Mouse (Mus musculus): ENCODE data around the gene Cyp2g1. TPM values are rescaled to one million over a fixed set of nuclear protein-coding genes. Genes with fewer than 3 reads are reported as not detected.
"Not testable (repeated sequence)": the region's sequence is repeated elsewhere in the genome, so short reads cannot be mapped to it uniquely, and the experiment has no call there.

The Cyp2g1 gene
- polyA plus RNA-seq, 1 experiment = not detected

- H3K27me3 ChIP-seq (ENCODE audit: control insufficient read depth, insufficient read depth, low read length) = no peaks in the 10 kb centered on the region
- H3K4me3 ChIP-seq (ENCODE audit: low read depth, low read length) = no peak overlapping the region
- H3K4me1 ChIP-seq (ENCODE audit: control insufficient read depth, insufficient read depth, insufficient read length, low read length) = peaks cover 12% of the 10 kb centered on the region; the same call in 1 of the 2 replicates
- 81% methylated on average over 5 of the region's 5 CpGs for WGBS
- no peaks in the 10 kb centered on the region for H3K36me3 ChIP-seq (ENCODE audit: control insufficient read depth, insufficient read depth, low read length)
- TF ChIP-seq CTCF (IDR thresholded peaks at IDR 0.05; ENCODE audit: extremely low read depth, insufficient read length, insufficient replicate concordance, low read depth, low read length) = no peak
- no peak for TF ChIP-seq POLR2A (IDR thresholded peaks at IDR 0.05; ENCODE audit: low read depth, low read length)
- H3K27ac ChIP-seq (ENCODE audit: insufficient read depth, low read depth, low read length) = no peak overlapping the region
These were observed 28.8 kb upstream of the Cyp2g1 start for GRCm38 (mm10) chr7:26779799-26780416.

- WGBS = 37% methylated on average over 11 of the region's 11 CpGs
- peaks cover 12% of the 10 kb centered on the region; the same call in 1 of the 2 replicates for H3K4me1 ChIP-seq (ENCODE audit: control insufficient read depth, insufficient read depth, insufficient read length, low read length)
- no peak overlapping the region for H3K27ac ChIP-seq (ENCODE audit: insufficient read depth, low read depth, low read length)
- H3K27me3 ChIP-seq (ENCODE audit: control insufficient read depth, insufficient read depth, low read length) = no peaks in the 10 kb centered on the region
- no peak for TF ChIP-seq POLR2A (IDR thresholded peaks at IDR 0.05; ENCODE audit: low read depth, low read length)
- TF ChIP-seq CTCF (IDR thresholded peaks at IDR 0.05; ENCODE audit: extremely low read depth, insufficient read length, insufficient replicate concordance, low read depth, low read length) = no peak
- no peak overlapping the region for H3K4me3 ChIP-seq (ENCODE audit: low read depth, low read length)
- H3K36me3 ChIP-seq (ENCODE audit: control insufficient read depth, insufficient read depth, low read length) = no peaks in the 10 kb centered on the region
These were observed 28.2 kb upstream of the Cyp2g1 start for GRCm38 (mm10) chr7:26780510-26780909.

DNA sequence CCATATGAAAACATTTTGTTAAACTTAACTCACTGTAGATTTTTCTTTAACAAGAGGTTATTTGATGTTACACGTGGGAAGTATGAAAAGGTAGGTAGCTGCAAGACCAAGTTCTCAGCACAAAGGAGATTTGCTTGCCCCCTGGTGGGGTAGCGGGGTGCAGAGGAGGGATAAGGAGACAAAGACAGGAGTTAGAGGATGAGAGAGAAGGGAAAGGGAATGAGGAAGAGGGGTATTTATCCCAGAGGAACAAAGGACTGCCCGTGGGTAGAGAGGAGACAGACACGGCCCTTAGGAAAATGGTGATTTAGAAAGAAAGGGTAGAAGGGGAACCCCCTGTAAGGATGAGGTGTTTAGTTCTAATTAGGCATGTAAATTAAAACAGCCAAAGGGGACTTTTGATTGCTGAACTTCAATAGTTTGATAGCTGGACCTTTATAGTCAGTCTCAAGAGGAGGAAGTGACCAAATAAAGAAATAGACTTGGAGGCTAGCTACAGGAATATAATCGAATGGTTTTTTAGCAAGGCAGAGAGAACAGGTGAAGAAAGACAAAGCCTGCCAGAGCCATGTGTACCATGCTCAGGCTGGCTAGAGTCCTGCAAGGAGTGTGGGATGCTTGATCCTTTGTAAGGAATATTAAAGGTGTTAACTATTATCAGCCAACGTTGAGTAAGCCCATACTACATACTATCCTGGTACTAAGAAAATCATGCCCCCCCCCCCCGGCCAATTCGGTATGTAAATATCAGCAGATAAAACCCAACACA, 27.5 kb upstream of the Cyp2g1 start:
- no peak overlapping the region for H3K27ac ChIP-seq (ENCODE audit: insufficient read depth, low read depth, low read length)
- H3K27me3 ChIP-seq (ENCODE audit: control insufficient read depth, insufficient read depth, low read length) = no peaks in the 10 kb centered on the region
- H3K4me1 ChIP-seq (ENCODE audit: control insufficient read depth, insufficient read depth, insufficient read length, low read length) = peaks cover 12% of the 10 kb centered on the region; the same call in 1 of the 2 replicates
- no peak overlapping the region for H3K4me3 ChIP-seq (ENCODE audit: low read depth, low read length)
- 25% methylated on average over 8 of the region's 8 CpGs for WGBS
- TF ChIP-seq CTCF (IDR thresholded peaks at IDR 0.05; ENCODE audit: extremely low read depth, insufficient read length, insufficient replicate concordance, low read depth, low read length) = no peak
- no peak for TF ChIP-seq POLR2A (IDR thresholded peaks at IDR 0.05; ENCODE audit: low read depth, low read length)
- no peaks in the 10 kb centered on the region for H3K36me3 ChIP-seq (ENCODE audit: control insufficient read depth, insufficient read depth, low read length)

DNA sequence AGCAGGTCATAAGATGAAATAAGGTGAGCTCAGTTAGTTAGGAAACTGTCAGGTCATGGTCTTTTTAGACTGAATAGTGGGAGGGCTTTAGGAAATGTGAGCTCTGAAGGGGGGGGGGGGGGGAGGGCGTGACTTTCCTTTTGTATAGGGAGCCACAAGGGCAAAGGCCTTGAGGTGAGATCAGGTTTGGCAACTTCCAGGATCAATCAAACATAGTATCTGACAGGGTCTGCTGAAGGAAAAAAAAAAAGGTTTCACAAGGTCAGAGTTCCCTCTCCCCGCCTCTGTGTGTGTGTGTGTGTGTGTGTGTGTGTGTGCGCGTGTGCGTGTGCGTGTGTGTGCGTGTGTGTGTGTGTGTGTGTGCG, 26.9 kb upstream of the Cyp2g1 start:
- Histone ChIP-seq H3K27ac (ENCODE audit: insufficient read depth, low read depth, low read length) (no peak overlapping the region), H3K4me3 (ENCODE audit: low read depth, low read length) (no peak overlapping the region), H3K4me1 (ENCODE audit: control insufficient read depth, insufficient read depth, insufficient read length, low read length) (peaks cover 12% of the 10 kb centered on the region; the same call in 1 of the 2 replicates), H3K27me3 (ENCODE audit: control insufficient read depth, insufficient read depth, low read length) (no peaks in the 10 kb centered on the region), H3K36me3 (ENCODE audit: control insufficient read depth, insufficient read depth, low read length) (no peaks in the 10 kb centered on the region)
- TF ChIP-seq POLR2A (IDR thresholded peaks at IDR 0.05; ENCODE audit: low read depth, low read length) (no peak), CTCF (IDR thresholded peaks at IDR 0.05; ENCODE audit: extremely low read depth, insufficient read length, insufficient replicate concordance, low read depth, low read length) (no peak)
- 10% methylated on average over 8 of the region's 8 CpGs for WGBS

GRCm38 (mm10) chr7:26783163-26783562, 25.5 kb upstream of the Cyp2g1 start:
- Histone ChIP-seq H3K27ac (ENCODE audit: insufficient read depth, low read depth, low read length) (peak overlapping the region; percentile 47; the same call in 1 of the 2 replicates), H3K27me3 (ENCODE audit: control insufficient read depth, insufficient read depth, low read length) (no peaks in the 10 kb centered on the region), H3K4me1 (ENCODE audit: control insufficient read depth, insufficient read depth, insufficient read length, low read length) (peaks cover 12% of the 10 kb centered on the region; the same call in 1 of the 2 replicates), H3K4me3 (ENCODE audit: low read depth, low read length) (no peak overlapping the region), H3K36me3 (ENCODE audit: control insufficient read depth, insufficient read depth, low read length) (no peaks in the 10 kb centered on the region)
- 12% methylated on average over 5 of the region's 5 CpGs for WGBS
- TF ChIP-seq POLR2A (IDR thresholded peaks at IDR 0.05; ENCODE audit: low read depth, low read length) (no peak), CTCF (IDR thresholded peaks at IDR 0.05; ENCODE audit: extremely low read depth, insufficient read length, insufficient replicate concordance, low read depth, low read length) (no peak)

- not testable (repeated sequence) for H3K27ac ChIP-seq (ENCODE audit: insufficient read depth, low read depth, low read length); H3K27me3 ChIP-seq (ENCODE audit: control insufficient read depth, insufficient read depth, low read length); H3K36me3 ChIP-seq (ENCODE audit: control insufficient read depth, insufficient read depth, low read length); H3K4me3 ChIP-seq (ENCODE audit: low read depth, low read length)
- H3K4me1 ChIP-seq (ENCODE audit: control insufficient read depth, insufficient read depth, insufficient read length, low read length) = peaks cover 12% of the 10 kb centered on the region; the same call in 1 of the 2 replicates
- WGBS = 73% methylated on average over 1 of the region's 1 CpGs
These were observed 22.7 kb upstream of the Cyp2g1 start for GRCm38 (mm10) chr7:26786013-26786412.

DNA sequence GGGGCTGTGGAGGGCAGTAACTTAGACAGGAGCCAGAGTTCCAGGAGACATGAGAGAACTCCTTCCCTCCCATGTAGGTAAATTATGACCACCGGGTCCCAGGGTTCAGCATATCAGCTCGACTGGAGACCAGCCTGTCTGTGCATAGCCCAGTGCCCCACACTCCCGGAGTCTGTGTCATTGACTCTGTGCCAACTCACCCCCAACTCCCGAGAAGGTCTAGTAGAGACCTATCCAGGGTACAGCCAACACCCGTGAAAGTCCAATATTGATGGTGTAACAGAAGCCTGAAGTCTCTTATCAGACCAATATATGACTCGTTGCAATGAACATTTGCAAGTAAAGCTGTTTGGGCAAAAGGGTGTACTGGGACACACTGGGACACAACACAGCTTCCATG, 18.7 kb upstream of the Cyp2g1 start:
- no peaks in the 10 kb centered on the region for H3K4me1 ChIP-seq (ENCODE audit: control insufficient read depth, insufficient read depth, insufficient read length, low read length)
- no peak overlapping the region for H3K4me3 ChIP-seq (ENCODE audit: low read depth, low read length)
- no peak for TF ChIP-seq CTCF (IDR thresholded peaks at IDR 0.05; ENCODE audit: extremely low read depth, insufficient read length, insufficient replicate concordance, low read depth, low read length)
- no peak for TF ChIP-seq POLR2A (IDR thresholded peaks at IDR 0.05; ENCODE audit: low read depth, low read length)
- H3K36me3 ChIP-seq (ENCODE audit: control insufficient read depth, insufficient read depth, low read length) = no peaks in the 10 kb centered on the region
- WGBS = 42% methylated on average over 6 of the region's 6 CpGs
- H3K27me3 ChIP-seq (ENCODE audit: control insufficient read depth, insufficient read depth, low read length) = no peaks in the 10 kb centered on the region
- no peak overlapping the region for H3K27ac ChIP-seq (ENCODE audit: insufficient read depth, low read depth, low read length)

Data from small intestine, adult 2 months (tissue).